Mouse (Mus musculus): ENCODE results near the gene Rps18. TPM values are rescaled to one million over a fixed set of nuclear protein-coding genes. Genes with fewer than 3 reads are reported as not detected.
A peak's percentile ranks its signal among the peaks of the same experiment; 100 is the strongest.

The Rps18 gene
- polyA plus RNA-seq, 1 experiment from 2014 or later: 891 TPM

DNA sequence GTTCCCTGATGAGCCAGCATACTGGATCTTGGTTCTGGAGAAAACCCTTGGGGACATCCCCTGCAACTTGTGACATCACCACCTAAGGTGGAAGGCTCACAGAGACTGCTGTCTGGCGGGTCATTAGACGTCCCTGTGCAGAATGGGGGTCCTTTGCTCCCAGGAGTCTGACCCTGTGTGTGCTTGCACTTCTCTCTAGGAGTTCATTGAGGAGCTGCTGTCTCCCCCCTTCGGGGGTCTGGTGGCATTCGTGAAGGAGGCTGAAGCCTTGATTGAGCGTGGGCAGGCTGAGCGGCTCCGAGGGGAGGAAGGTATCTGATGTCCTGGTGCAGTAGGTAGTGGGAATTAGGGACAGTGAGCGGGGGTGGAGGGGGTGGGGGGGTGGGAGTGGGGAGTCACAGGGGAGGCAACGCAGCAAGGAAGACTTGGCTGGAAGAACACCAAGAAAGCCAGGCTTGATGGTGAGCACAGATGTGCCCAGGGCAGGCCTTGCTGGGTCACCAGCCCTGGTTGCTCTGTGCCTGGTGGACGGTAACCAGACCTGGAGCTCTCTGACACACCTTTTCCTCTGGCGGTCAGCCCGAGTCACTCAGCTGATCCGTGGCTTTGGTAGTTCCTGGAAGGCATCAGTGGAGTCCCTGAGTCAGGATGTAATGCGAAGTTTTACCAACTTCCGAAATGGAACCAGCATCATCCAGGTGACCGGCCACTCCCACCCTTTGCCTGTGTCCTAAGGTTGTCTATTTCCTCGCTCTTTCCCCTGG lies 9.5 kb upstream of the Rps18 start:
- H3K27ac ChIP-seq (replicated peaks): no peak overlapping the region
- 92% methylated on average over 15 of the region's 17 CpGs for WGBS
- no peaks in the 10 kb centered on the region for H3K4me1 ChIP-seq
- ATAC-seq (ENCODE audit: low FRiP score, low read depth): no peak
- no peak overlapping the region for H3K4me2 ChIP-seq (replicated peaks)
- no peak overlapping the region for H3K4me3 ChIP-seq
- no peaks in the 10 kb centered on the region for H3K9me3 ChIP-seq
- H3K9ac ChIP-seq (replicated peaks): no peak overlapping the region
- peaks cover 62% of the 10 kb centered on the region for H3K36me3 ChIP-seq
- no peaks in the 10 kb centered on the region for H3K27me3 ChIP-seq

DNA sequence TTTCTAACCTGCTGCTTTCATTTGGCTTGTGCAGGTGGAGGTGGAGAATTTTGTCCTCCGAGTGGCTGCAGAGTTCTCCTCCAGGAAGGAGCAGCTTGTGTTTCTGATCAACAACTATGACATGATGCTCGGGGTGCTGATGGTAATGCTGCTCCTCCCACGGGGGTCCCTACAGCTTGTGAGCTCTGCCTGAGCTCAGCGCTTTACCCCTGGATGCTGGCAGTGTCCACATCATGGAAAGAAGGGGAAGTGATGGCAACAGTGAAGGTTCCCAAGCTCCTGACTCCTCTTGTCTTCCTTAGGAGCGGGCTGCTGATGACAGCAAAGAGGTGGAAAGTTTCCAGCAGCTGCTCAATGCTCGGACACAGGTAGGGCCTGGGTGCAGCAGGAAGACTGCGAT lies 7.1 kb upstream of the Rps18 start:
- Histone ChIP-seq H3K4me2 (replicated peaks) (no peak overlapping the region), H3K4me3 (no peak overlapping the region), H3K9ac (replicated peaks) (no peak overlapping the region), H3K27me3 (no peaks in the 10 kb centered on the region), H3K4me1 (no peaks in the 10 kb centered on the region), H3K9me3 (no peaks in the 10 kb centered on the region), H3K27ac (replicated peaks) (no peak overlapping the region), H3K36me3 (peaks cover 85% of the 10 kb centered on the region)
- ATAC-seq (ENCODE audit: low FRiP score, low read depth): no peak
- 95% methylated on average over 7 of the region's 7 CpGs for WGBS

GRCm38 (mm10) chr17:33959948-33960347 lies 4.1 kb upstream of the Rps18 start:
- Histone ChIP-seq H3K4me2 (replicated peaks) (no peak overlapping the region), H3K27ac (replicated peaks) (no peak overlapping the region), H3K9ac (replicated peaks) (no peak overlapping the region), H3K4me1 (peaks cover 9% of the 10 kb centered on the region), H3K4me3 (no peak overlapping the region), H3K27me3 (no peaks in the 10 kb centered on the region), H3K9me3 (no peaks in the 10 kb centered on the region), H3K36me3 (peaks cover 66% of the 10 kb centered on the region)
- ATAC-seq (ENCODE audit: low FRiP score, low read depth): no peak
- WGBS: 94% methylated on average over 15 of the region's 15 CpGs

- no peaks in the 10 kb centered on the region for H3K9me3 ChIP-seq
- 96% methylated on average over 13 of the region's 13 CpGs for WGBS
- H3K27me3 ChIP-seq: no peaks in the 10 kb centered on the region
- ATAC-seq (ENCODE audit: low FRiP score, low read depth): no peak
- H3K4me3 ChIP-seq: no peak overlapping the region
- H3K27ac ChIP-seq (replicated peaks): no peak overlapping the region
- H3K9ac ChIP-seq (replicated peaks): no peak overlapping the region
- H3K4me1 ChIP-seq: peaks cover 16% of the 10 kb centered on the region
- H3K4me2 ChIP-seq (replicated peaks): no peak overlapping the region
- peaks cover 63% of the 10 kb centered on the region for H3K36me3 ChIP-seq
These were observed 3.3 kb upstream of the Rps18 start for GRCm38 (mm10) chr17:33959135-33959534.

- ATAC-seq (ENCODE audit: low FRiP score, low read depth): no peak
- H3K9me3 ChIP-seq: no peaks in the 10 kb centered on the region
- no peak overlapping the region for H3K4me3 ChIP-seq
- no peak overlapping the region for H3K9ac ChIP-seq (replicated peaks)
- H3K4me2 ChIP-seq (replicated peaks): no peak overlapping the region
- peaks cover 23% of the 10 kb centered on the region for H3K4me1 ChIP-seq
- no peak overlapping the region for H3K27ac ChIP-seq (replicated peaks)
- peaks cover 61% of the 10 kb centered on the region for H3K36me3 ChIP-seq
- WGBS: 97% methylated on average over 11 of the region's 11 CpGs
- no peaks in the 10 kb centered on the region for H3K27me3 ChIP-seq
These were observed 2.6 kb upstream of the Rps18 start for GRCm38 (mm10) chr17:33958451-33958850.

- H3K4me3 ChIP-seq: no peak overlapping the region
- H3K4me2 ChIP-seq (replicated peaks): no peak overlapping the region
- H3K9ac ChIP-seq (replicated peaks): peak overlapping the region; percentile 34; the same call in 1 of the 2 replicates
- WGBS: 80% methylated on average over 6 of the region's 6 CpGs
- H3K4me1 ChIP-seq: peaks cover 32% of the 10 kb centered on the region
- H3K36me3 ChIP-seq: peaks cover 61% of the 10 kb centered on the region
- ATAC-seq (ENCODE audit: low FRiP score, low read depth): no peak
- no peaks in the 10 kb centered on the region for H3K9me3 ChIP-seq
- H3K27me3 ChIP-seq: no peaks in the 10 kb centered on the region
- no peak overlapping the region for H3K27ac ChIP-seq (replicated peaks)
These were observed 1.7 kb upstream of the Rps18 start for GRCm38 (mm10) chr17:33957493-33957892.

DNA sequence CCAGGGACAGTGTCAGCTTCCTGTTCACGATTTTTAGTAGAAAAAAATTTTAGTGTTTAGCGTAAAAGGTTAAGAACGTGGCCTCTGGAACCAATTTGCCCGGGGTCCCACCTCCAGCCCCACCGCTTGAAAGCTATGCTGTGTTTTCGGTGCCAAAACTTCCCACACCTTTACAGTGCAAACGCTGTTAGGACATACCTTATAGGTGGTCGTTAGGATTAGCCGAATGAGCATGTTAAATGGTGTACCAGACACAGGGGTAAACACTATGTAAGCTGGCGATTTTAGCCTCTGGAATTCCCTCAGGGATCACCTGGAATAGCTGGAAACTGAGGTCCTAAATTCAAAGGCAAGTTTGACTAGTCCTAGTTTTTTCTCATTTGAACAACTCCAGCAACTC lies 535 bp upstream of the Rps18 start:
- 7% methylated on average over 10 of the region's 10 CpGs for WGBS
- Histone ChIP-seq H3K4me2 (replicated peaks) (peak overlapping the region; percentile 68), H3K27ac (replicated peaks) (peak overlapping the region; percentile 90), H3K36me3 (peaks cover 57% of the 10 kb centered on the region), H3K4me1 (peaks cover 44% of the 10 kb centered on the region), H3K27me3 (no peaks in the 10 kb centered on the region), H3K9me3 (no peaks in the 10 kb centered on the region), H3K9ac (replicated peaks) (peak overlapping the region; percentile 68), H3K4me3 (peak overlapping the region; percentile 91)
- ATAC-seq (ENCODE audit: low FRiP score, low read depth): 0 out of 2 replicates have a peak, but pooled peaks have one; percentile 5

- Histone ChIP-seq H3K9ac (replicated peaks) (peak overlapping the region; percentile 99), H3K4me3 (peak overlapping the region; percentile 91), H3K4me2 (replicated peaks) (peak overlapping the region; percentile 96), H3K27ac (replicated peaks) (peak overlapping the region; percentile 86), H3K27me3 (no peaks in the 10 kb centered on the region), H3K36me3 (peaks cover 44% of the 10 kb centered on the region), H3K4me1 (peaks cover 58% of the 10 kb centered on the region), H3K9me3 (no peaks in the 10 kb centered on the region)
- WGBS: 2% methylated on average over 33 of the region's 33 CpGs
- ATAC-seq (ENCODE audit: low FRiP score, low read depth): no peak; the same call in 1 of the 2 replicates
These were observed 901 bp downstream of the Rps18 start for GRCm38 (mm10) chr17:33954646-33955554.

GRCm38 (mm10) chr17:33953961-33954565 lies 1.7 kb downstream of the Rps18 start:
- H3K9ac ChIP-seq (replicated peaks): peak overlapping the region; percentile 99
- peak overlapping the region; percentile 91 for H3K4me3 ChIP-seq
- WGBS: 44% methylated on average over 5 of the region's 5 CpGs
- no peak for ATAC-seq (ENCODE audit: low FRiP score, low read depth)
- H3K27ac ChIP-seq (replicated peaks): 0 out of 2 replicates have a peak overlapping the region, but pooled peaks have one; percentile 86
- peaks cover 63% of the 10 kb centered on the region for H3K4me1 ChIP-seq
- H3K4me2 ChIP-seq (replicated peaks): peak overlapping the region; percentile 96
- peaks cover 44% of the 10 kb centered on the region for H3K36me3 ChIP-seq
- no peaks in the 10 kb centered on the region for H3K27me3 ChIP-seq
- no peaks in the 10 kb centered on the region for H3K9me3 ChIP-seq

- no peak overlapping the region for H3K9ac ChIP-seq (replicated peaks)
- H3K27ac ChIP-seq (replicated peaks): no peak overlapping the region
- peaks cover 44% of the 10 kb centered on the region for H3K36me3 ChIP-seq
- H3K27me3 ChIP-seq: no peaks in the 10 kb centered on the region
- 84% methylated on average over 3 of the region's 3 CpGs for WGBS
- peaks cover 63% of the 10 kb centered on the region for H3K4me1 ChIP-seq
- H3K9me3 ChIP-seq: no peaks in the 10 kb centered on the region
- no peak for ATAC-seq (ENCODE audit: low FRiP score, low read depth)
- no peak overlapping the region; the same call in 1 of the 2 replicates for H3K4me2 ChIP-seq (replicated peaks)
- H3K4me3 ChIP-seq: no peak overlapping the region
These were observed 2.5 kb downstream of the Rps18 start for GRCm38 (mm10) chr17:33953310-33953709.

DNA sequence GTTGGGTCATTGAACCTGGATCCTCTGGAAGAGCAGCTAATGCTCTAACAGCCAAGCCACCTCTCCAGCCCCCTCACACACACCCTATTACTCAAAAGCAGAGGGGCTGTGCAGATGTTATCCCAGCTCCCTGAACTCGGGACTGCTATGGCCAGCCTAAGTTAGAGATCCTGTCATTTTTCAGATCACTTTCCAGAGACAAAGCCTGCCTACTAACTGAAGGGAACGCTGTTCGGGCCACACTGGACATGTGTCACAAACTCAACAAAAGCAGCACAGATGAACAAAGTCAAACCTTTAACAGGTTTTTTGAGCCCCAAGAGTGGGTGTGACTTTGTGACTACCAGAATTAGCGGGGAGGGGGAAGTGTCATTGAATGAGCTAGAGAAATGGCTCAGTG lies 2.9 kb downstream of the Rps18 start:
- peaks cover 44% of the 10 kb centered on the region for H3K36me3 ChIP-seq
- 88% methylated on average over 4 of the region's 4 CpGs for WGBS
- H3K4me2 ChIP-seq (replicated peaks): peak overlapping the region; percentile 22; the same call in 1 of the 2 replicates
- no peak for ATAC-seq (ENCODE audit: low FRiP score, low read depth)
- no peaks in the 10 kb centered on the region for H3K9me3 ChIP-seq
- H3K4me3 ChIP-seq: 0 out of 2 replicates have a peak overlapping the region, but pooled peaks have one; percentile 10
- H3K27ac ChIP-seq (replicated peaks): no peak overlapping the region
- H3K9ac ChIP-seq (replicated peaks): no peak overlapping the region
- H3K27me3 ChIP-seq: no peaks in the 10 kb centered on the region
- peaks cover 63% of the 10 kb centered on the region for H3K4me1 ChIP-seq
